Mouse (Mus musculus) lung, postnatal 0 days (tissue): ENCODE measurements around the gene Olfr430. TPM values are rescaled to one million over a fixed set of nuclear protein-coding genes. Genes with fewer than 3 reads are reported as not detected.
A peak's percentile ranks its signal among the peaks of the same experiment; 100 is the strongest.

ENCODE experiments used
- ATAC-seq: fragments of 200-750 bp; cut with Nextera tagmentation; 2 replicates; pipeline ENCODE4 v1.8.0; 2017; ENCODE audit warnings: moderate library complexity
- DNase-seq: peaks from one replicate; pipeline ENCODE4 v3.0.0-alpha.2; 2016; ENCODE audit warnings: low spot score
- H3K27ac ChIP-seq: fragments of 300-500 bp; sonication (generic); 2 replicates; pipeline ENCODE4 v1.5.1; 2014; ENCODE audit warnings: antibody characterized with exemption, mild to moderate bottlenecking, low read length, mixed read lengths
- H3K27me3 ChIP-seq: fragments of 300-500 bp; sonication (generic); replicated peaks from 2 replicates; pipeline ENCODE4 v1.6.1; 2014; ENCODE audit warnings: low read length, mixed read lengths; ENCODE audit not compliant: insufficient read depth
- H3K36me3 ChIP-seq: fragments of 300-500 bp; sonication (generic); 2 replicates; pipeline ENCODE4 v1.6.1; 2014; ENCODE audit warnings: low read length, mixed read lengths; ENCODE audit not compliant: insufficient read depth
- H3K4me1 ChIP-seq: fragments of 300-500 bp; sonication (generic); 2 replicates; pipeline ENCODE4 v1.6.1; 2014; ENCODE audit warnings: antibody characterized with exemption, low read depth, low read length, mixed read lengths; ENCODE audit not compliant: insufficient read depth
- H3K4me2 ChIP-seq: fragments of 300-500 bp; sonication (generic); replicated peaks from 2 replicates; pipeline ENCODE4 v1.6.1; 2014; ENCODE audit warnings: low read depth, mild to moderate bottlenecking, low read length, moderate library complexity, mixed read lengths
- H3K4me3 ChIP-seq: fragments of 300-500 bp; sonication (generic); 2 replicates; pipeline ENCODE4 v1.5.1; 2014; ENCODE audit warnings: low read depth, low read length
- H3K9ac ChIP-seq: fragments of 300-500 bp; sonication (generic); replicated peaks from 2 replicates; pipeline ENCODE4 v1.6.1; 2014; ENCODE audit warnings: low read depth, mild to moderate bottlenecking
- H3K9me3 ChIP-seq: fragments of 300-500 bp; sonication (generic); 2 replicates; pipeline ENCODE4 v1.6.1; 2016; ENCODE audit warnings: low read length, mixed read lengths
- CTCF ChIP-seq: IDR thresholded peaks from 2 replicates; pipeline ENCODE4 v1.5.1; 2016; ENCODE audit warnings: antibody characterized with exemption, mild to moderate bottlenecking
- EP300 ChIP-seq: IDR thresholded peaks from 2 replicates; pipeline ENCODE4 v1.6.1; 2016; ENCODE audit warnings: antibody characterized with exemption, mild to moderate bottlenecking, control low read depth
- WGBS: fragments of 180-500 bp; shearing (Covaris S2); extraction: QIAGEN DNeasy Blood & Tissue Kit; methylation state at CpG from one replicate; pipeline ENCODE4 v1.1.7; 2014; 5-methylcytosine and 5-hydroxymethylcytosine counted together
- polyA plus RNA-seq: library from polyadenylated mRNA; unstranded; fragments of >200 nt; fragmentation: Nextera tagmentation; extraction: Ambion mirVana; gene quantifications from 2 replicates; pipeline ENCODE4 v1.2.1, GENCODE M21; 2015

Gene Olfr430
- polyA plus RNA-seq, 1 experiment from 2014 or later: not detected

DNA sequence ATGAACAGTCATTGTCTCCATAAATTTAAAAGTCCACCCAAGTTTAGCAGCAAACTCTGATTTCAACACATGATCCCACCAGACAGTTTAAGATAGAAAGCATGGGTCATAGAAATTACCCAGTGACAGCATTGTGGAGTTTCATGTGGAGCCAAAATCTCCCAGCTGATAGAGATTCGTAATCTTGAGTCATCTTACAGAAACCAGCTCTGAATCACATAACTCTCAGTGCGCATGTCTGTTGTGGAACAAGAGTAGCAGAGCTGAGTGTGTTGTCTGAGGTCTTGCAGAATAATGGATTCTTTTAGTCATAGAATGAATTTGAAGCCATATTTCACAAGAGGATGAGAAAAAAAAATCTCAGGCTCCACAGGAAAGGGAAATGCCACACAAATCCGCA is 13.4 kb upstream of the Olfr430 start:
- Histone ChIP-seq H3K9me3 (no peaks in the 10 kb centered on the region), H3K4me3 (no peak overlapping the region), H3K36me3 (no peaks in the 10 kb centered on the region), H3K4me2 (no peak overlapping the region), H3K27me3 (no peaks in the 10 kb centered on the region), H3K4me1 (no peaks in the 10 kb centered on the region), H3K9ac (no peak overlapping the region), H3K27ac (no peak overlapping the region)
- ATAC-seq (0 out of 2 replicates have a peak, but pooled peaks have one; percentile 16), DNase-seq (peak; percentile 65)
- WGBS: 64% methylated on average over 3 of the region's 3 CpGs
- TF ChIP-seq EP300 (no peak), CTCF (no peak)

DNA sequence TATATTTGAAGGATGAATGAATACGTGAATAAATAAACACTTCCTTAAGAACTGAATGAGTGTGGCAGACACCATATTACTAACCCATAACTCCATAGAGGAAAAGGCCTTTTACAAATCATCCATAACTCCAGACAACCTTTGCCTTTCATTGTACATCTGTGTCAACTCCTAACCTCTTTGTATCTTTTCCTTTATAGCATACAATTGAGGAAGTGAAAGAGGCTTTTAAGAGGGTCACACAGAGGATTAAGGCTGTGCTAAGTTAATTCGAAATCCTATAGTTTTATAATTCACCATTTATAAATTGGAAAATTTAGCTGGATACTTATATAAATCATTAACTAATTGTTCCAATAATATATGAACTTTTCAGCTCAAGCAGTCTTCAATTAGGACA is 11.2 kb upstream of the Olfr430 start:
- Histone ChIP-seq H3K4me3 (no peak overlapping the region), H3K27me3 (no peaks in the 10 kb centered on the region), H3K9me3 (no peaks in the 10 kb centered on the region), H3K27ac (no peak overlapping the region), H3K4me1 (no peaks in the 10 kb centered on the region), H3K9ac (no peak overlapping the region), H3K36me3 (no peaks in the 10 kb centered on the region), H3K4me2 (no peak overlapping the region)
- ATAC-seq (no peak), DNase-seq (no peak)
- TF ChIP-seq CTCF (no peak), EP300 (no peak)
- 70% methylated on average over 2 of the region's 2 CpGs for WGBS

DNA sequence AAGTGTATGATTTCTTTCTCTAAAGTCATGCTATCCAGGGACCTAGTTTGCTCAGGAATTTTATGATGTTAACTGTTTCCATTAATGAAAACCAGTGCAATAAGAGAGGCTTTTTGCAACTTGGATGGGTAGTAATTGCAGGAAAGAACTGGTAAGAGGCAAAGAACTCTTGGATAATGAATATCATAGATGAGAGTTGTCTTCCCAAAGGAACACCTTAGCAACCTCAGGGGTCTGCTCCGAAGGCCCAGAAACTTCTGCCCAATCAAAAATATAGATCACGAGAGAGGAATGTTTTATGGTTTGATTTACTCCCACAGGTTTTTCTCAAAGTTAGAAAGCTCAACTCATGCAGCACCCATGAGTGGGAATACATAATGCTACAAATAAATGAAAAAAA is 17.6 kb downstream of the Olfr430 start, which contains the start of gene Olfr429:
Gene Olfr429, plus strand, starts transcription at position 301 of the 400 bp plus-strand sequence.
- TF ChIP-seq EP300 (no peak), CTCF (no peak)
- WGBS: 81% methylated on average over 2 of the region's 2 CpGs
- Histone ChIP-seq H3K9ac (no peak within 1 kb of the TSS), H3K27ac (no peak within 1 kb of the TSS), H3K4me1 (no peaks in the 10 kb centered on the region), H3K36me3 (no peaks in the 10 kb centered on the region), H3K9me3 (no peaks in the 10 kb centered on the region), H3K4me2 (no peak within 1 kb of the TSS), H3K27me3 (no peaks in the 10 kb centered on the region), H3K4me3 (no peak within 1 kb of the TSS)
- ATAC-seq: no peak
- no peak for DNase-seq

DNA sequence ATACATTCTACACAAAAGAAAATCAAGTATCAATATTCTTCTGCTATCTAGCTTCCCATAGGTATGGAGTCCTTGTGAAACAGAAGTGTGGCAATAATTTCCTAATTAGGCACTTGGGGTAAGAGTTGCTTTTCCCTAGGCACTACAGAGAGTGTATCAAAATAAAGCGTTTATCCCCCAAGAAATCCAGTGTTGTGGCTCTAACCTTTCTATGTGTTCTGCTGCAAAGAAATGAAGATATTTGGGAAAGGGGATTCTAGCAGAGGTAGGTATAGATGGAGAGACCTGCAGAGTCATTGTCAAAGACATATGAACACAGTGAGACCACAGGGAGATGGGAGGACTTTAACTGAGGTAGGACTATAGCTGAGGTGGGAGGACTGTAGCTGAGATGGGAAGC is 30.2 kb downstream of the Olfr430 start, which contains the start of gene Olfr427:
Gene Olfr427, plus strand, starts transcription at position 301 of the 400 bp plus-strand sequence.
- WGBS: 84% methylated on average over 1 of the region's 1 CpGs
- H3K27me3 ChIP-seq: no peaks in the 10 kb centered on the region
- no peak for TF ChIP-seq CTCF

DNA sequence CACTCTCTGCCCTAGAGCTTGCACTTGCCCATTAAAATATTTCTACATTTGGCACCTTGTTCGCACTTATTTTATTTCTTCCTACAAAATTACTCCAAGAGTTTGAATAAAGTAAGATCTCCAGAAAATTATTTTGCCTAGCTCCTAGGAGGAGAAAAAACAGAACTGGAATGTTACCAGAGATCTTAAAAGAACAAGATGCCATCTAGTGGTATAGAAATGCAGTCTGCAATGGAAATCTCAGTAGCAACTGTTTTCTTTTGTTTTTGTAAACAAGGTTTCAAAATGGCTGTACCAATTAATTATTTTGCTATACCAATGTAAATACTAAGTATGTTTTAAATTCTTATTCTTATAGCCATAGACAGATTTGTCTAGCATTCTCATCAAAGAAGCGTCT is 37.3 kb downstream of the Olfr430 start:
- Histone ChIP-seq H3K9me3 (no peaks in the 10 kb centered on the region), H3K4me2 (no peak overlapping the region), H3K4me3 (no peak overlapping the region), H3K9ac (no peak overlapping the region), H3K27me3 (no peaks in the 10 kb centered on the region), H3K27ac (no peak overlapping the region), H3K4me1 (no peaks in the 10 kb centered on the region), H3K36me3 (no peaks in the 10 kb centered on the region)
- peak; percentile 41 for DNase-seq
- no peak for ATAC-seq
- TF ChIP-seq EP300 (no peak), CTCF (peak; percentile 38)
- 54% methylated on average over 2 of the region's 2 CpGs for WGBS

More for the DNA sequence above, 30.2 kb downstream of the Olfr430 start, which contains the start of gene Olfr427:
- H3K9ac ChIP-seq: no peak within 1 kb of the TSS
- H3K4me1 ChIP-seq: no peaks in the 10 kb centered on the region
- H3K4me3 ChIP-seq: no peak within 1 kb of the TSS
- ATAC-seq (no peak), DNase-seq (no peak)
- no peak within 1 kb of the TSS for H3K27ac ChIP-seq
- no peaks in the 10 kb centered on the region for H3K36me3 ChIP-seq
- no peak within 1 kb of the TSS for H3K4me2 ChIP-seq
- H3K9me3 ChIP-seq: no peaks in the 10 kb centered on the region

DNA sequence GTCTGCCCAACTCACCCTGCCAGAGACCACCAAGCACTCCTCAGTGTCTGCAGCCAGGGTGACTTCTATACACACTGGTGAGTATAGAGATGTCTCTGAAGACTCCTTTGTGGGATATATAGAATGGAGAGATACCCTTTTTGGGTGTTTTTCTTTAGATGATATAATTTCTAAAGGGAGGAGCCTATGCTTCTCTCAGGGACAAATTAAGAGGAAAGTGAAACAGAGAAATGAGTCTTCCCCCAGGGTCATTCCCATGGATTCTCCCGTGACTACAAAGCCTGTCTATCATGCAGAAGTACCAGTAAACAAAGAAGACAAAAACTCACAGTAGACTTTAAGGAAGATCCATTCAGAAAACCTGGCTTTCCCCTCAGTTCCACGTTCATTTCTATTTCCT is 54.7 kb downstream of the Olfr430 start, which contains the start of gene Olfr231:
Gene Olfr231, minus strand, starts transcription at position 101 of the 400 bp plus-strand sequence.
- no peaks in the 10 kb centered on the region for H3K9me3 ChIP-seq
- WGBS: 50% methylated on average over 2 of the region's 2 CpGs

More for the DNA sequence above, 54.7 kb downstream of the Olfr430 start, which contains the start of gene Olfr231:
- no peak within 1 kb of the TSS for H3K4me2 ChIP-seq
- ATAC-seq (no peak), DNase-seq (no peak)
- no peak within 1 kb of the TSS for H3K27ac ChIP-seq
- TF ChIP-seq CTCF (no peak), EP300 (no peak)
- no peak within 1 kb of the TSS for H3K4me3 ChIP-seq
- no peaks in the 10 kb centered on the region for H3K4me1 ChIP-seq
- no peaks in the 10 kb centered on the region for H3K27me3 ChIP-seq
- no peaks in the 10 kb centered on the region for H3K36me3 ChIP-seq
- H3K9ac ChIP-seq: no peak within 1 kb of the TSS

Other genes starting within 250 kb of the Olfr430 start
- 1.3 and 1.4 TPM in 2 replicates for gene Ifi211, start 153.6 kb upstream of the Olfr430 start, polyA plus RNA-seq
- 5.4 and 8.3 TPM in 2 replicates for gene Mndal, start 124.1 kb upstream of the Olfr430 start, polyA plus RNA-seq
- 3.2 and 5.0 TPM in 2 replicates for gene Ifi203, start 123.9 kb upstream of the Olfr430 start, polyA plus RNA-seq
- 0.07 TPM in 1 of 2 replicates, not detected in the other for gene Ifi202b, start 83.9 kb upstream of the Olfr430 start, polyA plus RNA-seq
- gene Ifi205, start 34.8 kb upstream of the Olfr430 start, polyA plus RNA-seq: 0.33 and 0.37 TPM in 2 replicates
- gene Olfr433, start 25.9 kb upstream of the Olfr430 start, polyA plus RNA-seq: not detected in 2 replicates
- gene Olfr432, start 17.4 kb upstream of the Olfr430 start, polyA plus RNA-seq: not detected in 2 replicates
- gene Olfr429, start 17.7 kb downstream of the Olfr430 start, polyA plus RNA-seq: not detected in 2 replicates
- gene Olfr427, start 30.3 kb downstream of the Olfr430 start, polyA plus RNA-seq: not detected in 2 replicates
- gene Olfr231, start 54.6 kb downstream of the Olfr430 start, polyA plus RNA-seq: not detected in 2 replicates
- gene Olfr424, start 64.9 kb downstream of the Olfr430 start, polyA plus RNA-seq: not detected in 2 replicates
- gene Olfr420, start 89.0 kb downstream of the Olfr430 start, polyA plus RNA-seq: not detected in 2 replicates
- 0.26 and 0.35 TPM in 2 replicates for gene Spta1, start 106.2 kb downstream of the Olfr430 start, polyA plus RNA-seq
- gene Olfr419, start 185.5 kb downstream of the Olfr430 start, polyA plus RNA-seq: not detected in 2 replicates